Mouse (Mus musculus): ENCODE data around the gene Kiss1. TPM values are rescaled to one million over a fixed set of nuclear protein-coding genes. Genes with fewer than 3 reads are reported as not detected.

Kiss1 gene
- polyA plus RNA-seq, 1 experiment from 2014 or later: not detected

DNA sequence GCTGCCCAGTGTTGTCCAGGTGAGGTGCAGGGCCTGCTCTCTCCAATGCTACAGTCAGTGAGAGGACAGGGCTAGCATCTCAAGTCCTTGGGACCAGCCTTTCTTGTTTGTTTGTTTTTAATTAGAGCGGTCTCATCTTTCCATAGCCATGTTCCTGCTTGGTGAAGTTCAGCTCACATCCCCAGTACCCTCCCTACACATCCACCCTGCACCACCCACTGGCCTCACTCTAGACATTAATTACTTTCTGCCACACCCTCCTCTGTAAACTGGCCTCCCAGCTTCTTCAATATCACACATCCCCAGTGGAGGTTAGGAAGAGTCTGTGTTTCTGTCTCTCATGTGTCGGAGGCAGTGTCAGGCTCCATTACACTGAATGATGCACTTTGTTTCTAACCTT is 22.7 kb downstream of the Kiss1 start:
- 94% methylated on average over 2 of the region's 2 CpGs for WGBS
- Histone ChIP-seq H3K27me3 (replicated peaks) (0 out of 2 replicates have a peak, but pooled peaks cover 3% of the 10 kb centered on the region), H3K36me3 (no peaks in the 10 kb centered on the region), H3K9me3 (no peaks in the 10 kb centered on the region), H3K4me3 (no peak overlapping the region), H3K9ac (no peak overlapping the region), H3K4me1 (peaks cover 7% of the 10 kb centered on the region), H3K4me2 (no peak overlapping the region), H3K27ac (replicated peaks) (no peak overlapping the region)
- ATAC-seq (ENCODE audit: extremely low read depth, insufficient number of reproducible peaks, low FRiP score, low TSS enrichment): no peak

DNA sequence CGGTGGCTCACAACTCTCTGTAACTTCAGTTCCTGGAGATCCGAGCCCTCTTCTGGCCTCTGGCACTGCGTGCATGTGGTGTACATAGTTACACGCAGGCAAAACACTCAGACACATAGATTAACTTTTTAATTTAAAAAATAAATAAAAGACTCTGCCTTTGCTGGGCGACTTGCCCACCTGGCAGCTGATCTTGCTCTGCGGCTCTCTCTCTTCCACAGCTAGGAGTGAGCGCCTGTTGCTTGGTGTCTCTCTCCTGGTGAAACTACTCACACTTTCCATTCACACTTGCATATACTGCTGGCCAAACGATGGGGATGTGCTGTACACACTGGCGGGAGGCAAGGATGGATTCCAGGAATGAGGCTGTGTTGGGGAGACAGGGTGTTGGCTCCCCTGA is 24.9 kb downstream of the Kiss1 start:
- Histone ChIP-seq H3K4me3 (no peak overlapping the region), H3K27ac (replicated peaks) (no peak overlapping the region), H3K4me2 (no peak overlapping the region), H3K9me3 (no peaks in the 10 kb centered on the region), H3K9ac (no peak overlapping the region), H3K4me1 (peaks cover 11% of the 10 kb centered on the region), H3K36me3 (no peaks in the 10 kb centered on the region), H3K27me3 (replicated peaks) (peaks cover 11% of the 10 kb centered on the region; the same call in 1 of the 2 replicates)
- ATAC-seq (ENCODE audit: extremely low read depth, insufficient number of reproducible peaks, low FRiP score, low TSS enrichment): no peak
- 71% methylated on average over 9 of the region's 9 CpGs for WGBS

DNA sequence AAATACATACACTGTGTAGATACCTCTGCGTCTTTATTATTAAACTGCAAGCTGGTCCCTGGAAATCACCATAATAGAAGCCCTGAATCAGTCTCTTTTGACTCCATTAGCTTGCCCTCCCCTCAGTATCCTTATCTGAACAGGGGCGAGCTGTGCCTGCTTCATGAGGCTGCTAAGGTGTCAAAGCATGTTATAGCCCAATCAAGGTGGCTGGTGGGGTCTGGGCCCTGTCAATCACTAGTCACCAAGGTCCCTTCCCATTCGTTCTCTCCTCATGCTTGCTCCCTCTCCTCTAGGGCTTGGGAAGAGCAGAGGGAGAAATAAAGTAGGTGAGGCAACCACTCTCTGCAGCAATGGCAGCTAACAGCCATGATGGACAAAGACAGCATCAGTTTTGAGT is 25.6 kb downstream of the Kiss1 start:
- H3K4me2 ChIP-seq: no peak overlapping the region
- H3K4me3 ChIP-seq: no peak overlapping the region
- peaks cover 17% of the 10 kb centered on the region for H3K27me3 ChIP-seq (replicated peaks)
- no peaks in the 10 kb centered on the region for H3K36me3 ChIP-seq
- H3K4me1 ChIP-seq: peaks cover 11% of the 10 kb centered on the region
- 45% methylated on average over 3 of the region's 3 CpGs for WGBS
- no peak for ATAC-seq (ENCODE audit: extremely low read depth, insufficient number of reproducible peaks, low FRiP score, low TSS enrichment)
- H3K9ac ChIP-seq: no peak overlapping the region
- no peaks in the 10 kb centered on the region for H3K9me3 ChIP-seq
- no peak overlapping the region for H3K27ac ChIP-seq (replicated peaks)

DNA sequence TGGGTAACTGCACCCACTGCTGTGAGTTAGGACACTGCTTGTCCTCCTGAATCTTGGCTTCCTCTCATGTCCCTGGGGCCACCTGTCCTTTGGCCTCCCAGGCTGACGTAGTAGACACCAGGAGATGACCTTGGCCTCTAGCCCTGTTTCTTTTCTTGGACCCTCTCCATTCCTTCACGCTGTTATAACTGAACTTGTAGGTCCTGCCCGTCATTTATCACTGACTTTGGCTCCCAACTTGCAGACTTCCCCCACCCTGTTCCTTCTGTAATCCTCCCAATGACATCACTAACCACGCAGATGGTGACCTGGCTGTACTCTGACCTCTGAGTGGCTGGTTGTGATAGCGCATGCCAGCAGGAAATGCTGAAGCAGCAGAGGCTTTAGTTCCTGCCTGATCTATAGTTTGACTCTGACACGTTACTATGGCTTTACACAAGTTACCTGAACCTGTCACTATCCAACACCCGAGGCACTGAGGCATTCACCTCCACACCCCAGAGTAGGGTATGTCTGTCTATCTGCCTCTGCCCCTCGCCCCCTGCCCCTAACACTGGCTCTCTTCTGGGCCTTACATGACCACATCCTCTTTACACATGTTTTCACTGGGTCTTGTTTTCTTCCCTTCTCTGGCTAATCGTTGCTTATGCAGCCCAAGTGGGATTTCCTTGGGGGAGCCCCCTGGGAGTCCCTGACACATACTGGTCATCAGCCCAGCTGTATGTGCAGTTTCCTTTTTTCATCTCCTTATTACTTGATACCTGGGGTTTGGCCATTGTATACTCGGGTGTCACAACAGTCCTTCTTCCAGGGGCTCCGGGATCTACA is 26.2 kb downstream of the Kiss1 start:
- H3K4me1 ChIP-seq: peaks cover 11% of the 10 kb centered on the region
- H3K36me3 ChIP-seq: no peaks in the 10 kb centered on the region
- 49% methylated on average over 11 of the region's 11 CpGs for WGBS
- H3K9me3 ChIP-seq: no peaks in the 10 kb centered on the region
- no peak overlapping the region for H3K9ac ChIP-seq
- H3K4me3 ChIP-seq: no peak overlapping the region
- H3K27ac ChIP-seq (replicated peaks): no peak overlapping the region
- no peak overlapping the region for H3K4me2 ChIP-seq
- no peak for ATAC-seq (ENCODE audit: extremely low read depth, insufficient number of reproducible peaks, low FRiP score, low TSS enrichment)
- H3K27me3 ChIP-seq (replicated peaks): peaks cover 23% of the 10 kb centered on the region

DNA sequence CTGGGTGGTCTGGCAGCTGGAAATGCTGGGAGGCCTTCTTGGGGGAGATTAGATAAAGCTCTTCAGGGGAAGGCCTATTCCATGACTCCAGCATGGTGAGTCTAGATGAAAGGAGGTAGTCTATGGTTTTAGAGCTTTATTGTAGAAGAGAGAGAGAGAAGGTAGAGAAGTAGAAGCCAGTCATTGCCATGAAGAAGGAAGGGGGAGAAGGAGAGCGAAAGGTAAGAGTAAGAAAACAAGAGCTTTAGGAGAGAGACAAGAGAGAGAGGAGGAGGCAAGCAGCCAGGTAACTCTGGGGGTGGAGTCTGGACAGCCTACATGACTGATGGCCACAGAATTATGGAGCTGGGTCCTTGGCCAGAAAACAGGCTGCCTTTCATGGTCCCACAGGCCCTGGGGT is 28.5 kb downstream of the Kiss1 start, which contains the start of gene Ren1:
Gene Ren1 (plus strand): TSS at position 301 of the 400 bp plus-strand sequence.
- H3K9ac ChIP-seq: no peak within 1 kb of the TSS
- 100% methylated on average over 1 of the region's 1 CpGs for WGBS

DNA sequence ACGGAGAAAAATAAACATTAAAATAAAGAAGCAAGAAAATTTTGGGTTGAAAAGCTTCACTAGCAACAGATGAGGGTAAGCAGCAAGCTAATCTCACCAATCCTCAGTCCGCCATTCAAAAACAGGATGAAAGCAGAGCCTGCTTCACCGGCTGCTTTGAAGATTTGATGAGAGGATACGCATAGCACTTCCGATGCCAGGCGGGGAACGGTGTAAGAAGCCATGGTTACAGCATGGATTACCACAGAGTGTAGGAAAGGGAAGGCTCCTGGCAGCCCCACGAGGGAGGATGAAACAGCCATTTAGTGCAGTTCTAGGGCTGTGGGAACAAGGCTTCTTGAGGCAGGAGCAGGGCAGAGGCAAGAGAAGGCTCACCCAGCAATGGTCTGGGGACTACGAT is 30.1 kb downstream of the Kiss1 start:
- 54% methylated on average over 9 of the region's 9 CpGs for WGBS
- peaks cover 15% of the 10 kb centered on the region for H3K4me1 ChIP-seq
- H3K36me3 ChIP-seq: no peaks in the 10 kb centered on the region
- H3K4me2 ChIP-seq: no peak overlapping the region
- H3K9me3 ChIP-seq: no peaks in the 10 kb centered on the region
- ATAC-seq (ENCODE audit: extremely low read depth, insufficient number of reproducible peaks, low FRiP score, low TSS enrichment): no peak
- H3K27me3 ChIP-seq (replicated peaks): peaks cover 60% of the 10 kb centered on the region
- H3K9ac ChIP-seq: no peak overlapping the region
- H3K4me3 ChIP-seq: no peak overlapping the region
- no peak overlapping the region for H3K27ac ChIP-seq (replicated peaks)

More for the DNA sequence above, 28.5 kb downstream of the Kiss1 start, which contains the start of gene Ren1:
- H3K27ac ChIP-seq (replicated peaks): no peak within 1 kb of the TSS
- H3K4me2 ChIP-seq: no peak within 1 kb of the TSS
- H3K4me3 ChIP-seq: no peak within 1 kb of the TSS
- no peak for ATAC-seq (ENCODE audit: extremely low read depth, insufficient number of reproducible peaks, low FRiP score, low TSS enrichment)
- no peaks in the 10 kb centered on the region for H3K36me3 ChIP-seq
- peaks cover 45% of the 10 kb centered on the region for H3K27me3 ChIP-seq (replicated peaks)
- H3K4me1 ChIP-seq: peaks cover 11% of the 10 kb centered on the region
- H3K9me3 ChIP-seq: no peaks in the 10 kb centered on the region

DNA sequence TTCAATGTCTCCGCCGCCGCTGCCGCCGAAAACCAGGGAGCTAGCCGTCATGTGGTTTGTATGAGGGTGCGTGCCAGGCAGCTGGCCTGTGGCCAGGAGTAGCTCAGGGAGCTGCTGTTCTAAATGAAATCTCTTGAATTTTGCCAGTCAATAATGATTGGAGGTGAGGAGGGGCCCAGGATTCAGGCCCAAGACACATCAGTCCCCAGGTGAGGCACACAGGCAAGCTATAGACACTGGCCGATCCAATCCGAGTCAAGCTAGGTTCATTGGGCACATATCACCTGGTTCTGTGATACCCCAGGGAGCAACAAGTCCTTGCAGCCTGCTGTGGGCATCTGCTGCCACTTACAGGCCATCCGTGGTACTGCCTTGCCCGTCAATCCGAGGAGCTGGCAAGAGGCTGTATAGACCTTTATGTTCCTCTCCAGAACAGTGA is 31.7 kb downstream of the Kiss1 start:
- no peak overlapping the region for H3K9ac ChIP-seq
- WGBS: 39% methylated on average over 12 of the region's 12 CpGs

DNA sequence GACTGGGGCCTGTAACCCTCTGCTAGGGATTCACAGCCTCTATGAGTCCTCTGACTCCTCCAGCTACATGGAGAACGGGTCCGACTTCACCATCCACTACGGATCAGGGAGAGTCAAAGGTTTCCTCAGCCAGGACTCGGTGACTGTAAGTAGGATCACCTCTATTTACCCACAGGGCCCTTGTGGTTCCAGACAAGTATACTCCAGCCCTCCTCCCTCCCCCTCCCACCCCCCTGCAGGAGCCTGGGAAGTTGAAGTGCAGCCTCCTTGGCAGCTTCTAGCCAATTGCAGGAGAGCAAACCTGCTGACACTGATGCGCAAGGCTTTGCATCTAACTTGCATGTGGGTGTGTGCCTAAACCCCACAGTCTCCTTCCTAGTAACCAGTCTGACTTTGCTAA is 33.8 kb downstream of the Kiss1 start:
- no peak overlapping the region for H3K9ac ChIP-seq
- no peaks in the 10 kb centered on the region for H3K36me3 ChIP-seq
- H3K27ac ChIP-seq (replicated peaks): no peak overlapping the region
- H3K4me2 ChIP-seq: no peak overlapping the region
- 51% methylated on average over 5 of the region's 5 CpGs for WGBS
- H3K4me1 ChIP-seq: peaks cover 5% of the 10 kb centered on the region; the same call in 1 of the 2 replicates
- H3K27me3 ChIP-seq (replicated peaks): peaks cover 84% of the 10 kb centered on the region
- no peak overlapping the region for H3K4me3 ChIP-seq
- H3K9me3 ChIP-seq: no peaks in the 10 kb centered on the region
- no peak for ATAC-seq (ENCODE audit: extremely low read depth, insufficient number of reproducible peaks, low FRiP score, low TSS enrichment)

More for the DNA sequence above, 31.7 kb downstream of the Kiss1 start:
- Histone ChIP-seq H3K27me3 (replicated peaks) (peaks cover 72% of the 10 kb centered on the region), H3K4me2 (no peak overlapping the region), H3K36me3 (no peaks in the 10 kb centered on the region), H3K4me3 (no peak overlapping the region), H3K9me3 (no peaks in the 10 kb centered on the region), H3K4me1 (peaks cover 8% of the 10 kb centered on the region; the same call in 1 of the 2 replicates), H3K27ac (replicated peaks) (no peak overlapping the region)
- ATAC-seq (ENCODE audit: extremely low read depth, insufficient number of reproducible peaks, low FRiP score, low TSS enrichment): no peak

DNA sequence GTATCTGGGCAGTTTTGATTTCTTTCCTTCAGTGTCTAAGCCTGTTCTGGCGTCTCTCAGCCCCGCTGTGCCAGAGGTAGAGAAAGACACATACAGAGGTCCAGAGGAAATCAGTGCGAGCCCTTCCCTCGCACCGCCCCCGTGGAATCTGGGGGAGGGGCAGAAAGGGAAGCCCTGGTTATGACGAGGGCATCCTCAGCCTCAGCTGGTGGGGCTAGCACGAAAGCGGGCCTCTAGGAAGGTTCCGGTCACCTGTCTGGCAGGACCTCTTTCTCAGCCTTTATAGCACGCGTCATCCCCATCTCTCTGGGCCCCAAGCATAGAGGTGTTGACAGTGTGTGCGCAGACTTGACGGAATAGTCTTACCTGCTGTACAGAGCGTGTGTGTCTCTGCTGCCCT is 34.2 kb downstream of the Kiss1 start:
- ATAC-seq (ENCODE audit: extremely low read depth, insufficient number of reproducible peaks, low FRiP score, low TSS enrichment): no peak
- Histone ChIP-seq H3K4me2 (no peak overlapping the region), H3K9ac (no peak overlapping the region), H3K4me1 (peaks cover 5% of the 10 kb centered on the region; the same call in 1 of the 2 replicates), H3K27ac (replicated peaks) (no peak overlapping the region), H3K4me3 (no peak overlapping the region), H3K36me3 (no peaks in the 10 kb centered on the region), H3K9me3 (no peaks in the 10 kb centered on the region), H3K27me3 (replicated peaks) (peaks cover 83% of the 10 kb centered on the region)
- 44% methylated on average over 15 of the region's 15 CpGs for WGBS

DNA sequence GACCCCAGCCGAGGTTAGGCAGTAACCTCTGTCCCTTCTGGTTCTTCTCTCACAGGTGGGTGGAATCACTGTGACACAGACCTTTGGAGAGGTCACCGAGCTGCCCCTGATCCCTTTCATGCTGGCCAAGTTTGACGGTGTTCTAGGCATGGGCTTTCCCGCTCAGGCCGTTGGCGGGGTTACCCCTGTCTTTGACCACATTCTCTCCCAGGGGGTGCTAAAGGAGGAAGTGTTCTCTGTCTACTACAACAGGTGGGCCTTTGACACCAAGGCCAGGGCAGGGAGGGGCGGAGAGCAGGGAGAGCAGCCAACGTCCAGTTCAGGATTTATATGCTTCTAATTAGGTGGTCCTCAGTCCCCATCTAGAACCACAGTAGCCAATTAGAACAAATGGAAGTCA is 34.7 kb downstream of the Kiss1 start:
- Histone ChIP-seq H3K4me2 (no peak overlapping the region), H3K4me3 (no peak overlapping the region), H3K9ac (no peak overlapping the region), H3K27me3 (replicated peaks) (peaks cover 79% of the 10 kb centered on the region), H3K4me1 (peaks cover 5% of the 10 kb centered on the region; the same call in 1 of the 2 replicates), H3K27ac (replicated peaks) (no peak overlapping the region), H3K9me3 (no peaks in the 10 kb centered on the region), H3K36me3 (no peaks in the 10 kb centered on the region)
- whole genome bisulfite sequencing: 57% methylated on average over 8 of the region's 8 CpGs
- ATAC-seq (ENCODE audit: extremely low read depth, insufficient number of reproducible peaks, low FRiP score, low TSS enrichment): no peak

DNA sequence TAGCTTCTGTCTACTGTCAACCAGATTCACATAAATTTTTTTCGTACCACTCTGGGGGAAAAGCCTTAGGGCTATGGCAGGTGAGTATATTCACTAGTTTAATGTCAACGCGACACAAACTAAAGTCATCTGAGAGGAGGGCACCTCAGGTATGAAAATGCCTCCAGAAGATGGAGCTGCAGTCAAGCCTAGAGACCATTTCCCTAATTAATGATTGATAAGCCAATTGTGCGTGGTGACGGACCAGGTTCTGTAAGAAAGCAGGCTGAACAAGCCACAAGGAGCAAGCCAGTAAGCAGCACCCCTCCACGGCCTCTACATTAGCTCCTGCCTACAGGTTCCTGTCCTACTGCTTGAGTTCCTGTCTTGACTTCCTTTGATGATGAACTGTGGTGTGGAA is 39.3 kb downstream of the Kiss1 start:
- Histone ChIP-seq H3K4me2 (no peak overlapping the region), H3K27me3 (replicated peaks) (peaks cover 78% of the 10 kb centered on the region), H3K4me3 (no peak overlapping the region), H3K9me3 (no peaks in the 10 kb centered on the region), H3K27ac (replicated peaks) (no peak overlapping the region), H3K4me1 (peaks cover 26% of the 10 kb centered on the region), H3K36me3 (no peaks in the 10 kb centered on the region), H3K9ac (no peak overlapping the region)
- no peak for ATAC-seq (ENCODE audit: extremely low read depth, insufficient number of reproducible peaks, low FRiP score, low TSS enrichment)
- 86% methylated on average over 6 of the region's 6 CpGs for WGBS

DNA sequence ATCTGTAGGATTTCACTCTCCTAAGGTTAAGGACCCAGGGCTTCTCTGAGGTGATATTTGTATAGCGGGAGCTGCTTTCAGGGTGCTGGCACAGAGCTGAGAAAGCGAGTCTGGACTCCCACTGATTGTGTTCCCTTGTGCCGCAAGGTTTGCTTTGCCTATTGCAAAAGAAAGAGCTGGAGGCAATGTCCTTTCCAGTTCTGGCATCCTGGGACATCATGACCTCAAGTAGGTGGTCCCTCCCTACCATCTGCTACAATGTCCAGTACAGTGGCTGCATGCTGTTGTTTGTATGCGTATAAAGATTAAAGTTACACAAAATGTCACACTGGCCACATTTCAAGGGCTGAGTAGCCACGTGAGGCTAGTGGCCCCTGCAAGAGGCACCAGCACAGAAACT is 40.4 kb downstream of the Kiss1 start:
- no peak for ATAC-seq (ENCODE audit: extremely low read depth, insufficient number of reproducible peaks, low FRiP score, low TSS enrichment)
- 85% methylated on average over 5 of the region's 5 CpGs for WGBS
- Histone ChIP-seq H3K4me1 (peaks cover 25% of the 10 kb centered on the region), H3K9ac (no peak overlapping the region), H3K27ac (replicated peaks) (no peak overlapping the region), H3K36me3 (no peaks in the 10 kb centered on the region), H3K27me3 (replicated peaks) (peaks cover 79% of the 10 kb centered on the region), H3K4me3 (no peak overlapping the region), H3K4me2 (no peak overlapping the region), H3K9me3 (no peaks in the 10 kb centered on the region)
